Mouse (Mus musculus) CD4-positive, CD25-positive, alpha-beta regulatory T cell, adult 2 months (primary cell): ENCODE results near the gene Olfr512.

Experiments
- DNase-seq: peaks from one replicate; pipeline ENCODE4 v3.0.0-alpha.2; 2012; ENCODE audit warnings: low read depth, low spot score

Gene Olfr512

GRCm38 (mm10) chr7:108713020-108713419, at the start of gene Olfr512:
Olfr512 (plus strand) TSS chr7:108713320.
- no peak for DNase-seq

GRCm38 (mm10) chr7:108666118-108666517, 47.0 kb upstream of the Olfr512 start, which contains the start of gene Olfr510:
Olfr510 (plus strand) TSS chr7:108666418.
- no peak for DNase-seq

- DNase-seq = no peak
These were observed 42.1 kb upstream of the Olfr512 start for GRCm38 (mm10) chr7:108671058-108671457.

GRCm38 (mm10) chr7:108678886-108679285, 34.2 kb upstream of the Olfr512 start:
- DNase-seq = no peak

GRCm38 (mm10) chr7:108750673-108751072, 37.6 kb downstream of the Olfr512 start, which contains the start of gene Olfr513:
Olfr513 (plus strand) TSS chr7:108750973.
- no peak for DNase-seq

GRCm38 (mm10) chr7:108760411-108760810, 47.3 kb downstream of the Olfr512 start:
- DNase-seq = no peak
